Mouse (Mus musculus) forebrain, embryonic 13.5 days (tissue): ENCODE measurements around the gene Mprip. TPM values are rescaled to one million over a fixed set of nuclear protein-coding genes. Genes with fewer than 3 reads are reported as not detected.

Experiments used
- ATAC-seq: fragments of 200-750 bp; cut with Nextera tagmentation; 2 replicates; pipeline ENCODE4 v1.8.0; 2017
- H3K27ac ChIP-seq: fragments of 300-500 bp; sonication (generic); 2 replicates; pipeline ENCODE4 v1.5.1; 2015; ENCODE audit warnings: inconsistent platforms, mild to moderate bottlenecking, moderate library complexity
- H3K27me3 ChIP-seq: fragments of 300-500 bp; sonication (generic); 2 replicates; pipeline ENCODE4 v1.6.1; 2015; ENCODE audit warnings: mild to moderate bottlenecking, inconsistent platforms
- H3K36me3 ChIP-seq: fragments of 300-500 bp; sonication (generic); 2 replicates; pipeline ENCODE4 v1.6.1; 2015; ENCODE audit warnings: mild to moderate bottlenecking, inconsistent platforms; ENCODE audit not compliant: poor library complexity, severe bottlenecking
- H3K4me1 ChIP-seq: fragments of 300-500 bp; sonication (generic); 2 replicates; pipeline ENCODE4 v1.6.1; 2015; ENCODE audit warnings: inconsistent platforms
- H3K4me2 ChIP-seq: fragments of 300-500 bp; sonication (generic); 2 replicates; pipeline ENCODE4 v1.6.1; 2015; ENCODE audit warnings: inconsistent platforms, mild to moderate bottlenecking, moderate library complexity
- H3K4me3 ChIP-seq: fragments of 300-500 bp; sonication (generic); 2 replicates; pipeline ENCODE4 v1.5.1; 2015; ENCODE audit warnings: mild to moderate bottlenecking, inconsistent platforms
- H3K9ac ChIP-seq: fragments of 300-500 bp; sonication (generic); 2 replicates; pipeline ENCODE4 v1.6.1; 2015; ENCODE audit warnings: mild to moderate bottlenecking, inconsistent platforms
- H3K9me3 ChIP-seq: fragments of 300-500 bp; sonication (generic); replicated peaks from 2 replicates; pipeline ENCODE4 v1.6.1; 2016; ENCODE audit warnings: inconsistent platforms
- WGBS: fragments of 180-500 bp; shearing (Covaris S2); methylation state at CpG from one replicate; pipeline ENCODE4 v1.1.7; 2015; 5-methylcytosine and 5-hydroxymethylcytosine counted together
- polyA plus RNA-seq: library from polyadenylated mRNA; unstranded; fragments of >200 nt; fragmentation: Nextera tagmentation; extraction: Ambion mirVana; gene quantifications from 2 replicates; pipeline ENCODE4 v1.2.1, GENCODE M21; 2015

The Mprip gene
- polyA plus RNA-seq, 1 experiment from 2014 or later, result 37.1 TPM

DNA sequence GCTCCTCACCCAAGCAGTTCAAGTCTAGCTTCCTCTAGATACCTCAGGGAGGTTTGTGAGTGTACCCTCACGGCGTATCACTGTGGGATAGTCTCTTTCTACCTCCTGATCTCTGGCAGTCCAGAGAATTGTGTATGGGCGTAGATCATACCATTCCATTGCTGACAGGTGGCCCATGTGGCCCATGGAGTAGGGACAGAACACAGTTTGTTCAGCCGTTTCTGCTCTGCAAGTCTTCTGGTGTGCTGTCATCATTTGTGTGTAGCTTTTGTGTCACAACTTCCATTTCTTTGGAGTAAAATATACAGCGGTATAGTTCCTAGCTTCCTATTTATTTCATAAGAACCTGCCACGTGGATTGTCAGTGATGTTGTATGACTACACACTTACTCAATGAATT is 23.9 kb downstream of the Mprip start:
- no peak overlapping the region for H3K9ac ChIP-seq
- WGBS, result 95% methylated on average over 6 of the region's 6 CpGs
- no peaks in the 10 kb centered on the region for H3K27me3 ChIP-seq
- H3K36me3 ChIP-seq, result 0 out of 2 replicates have a peak, but pooled peaks cover 4% of the 10 kb centered on the region
- H3K4me1 ChIP-seq, result no peaks in the 10 kb centered on the region
- no peak overlapping the region for H3K27ac ChIP-seq
- no peak for ATAC-seq
- H3K4me2 ChIP-seq, result no peak overlapping the region
- no peaks in the 10 kb centered on the region for H3K9me3 ChIP-seq
- H3K4me3 ChIP-seq, result no peak overlapping the region

DNA sequence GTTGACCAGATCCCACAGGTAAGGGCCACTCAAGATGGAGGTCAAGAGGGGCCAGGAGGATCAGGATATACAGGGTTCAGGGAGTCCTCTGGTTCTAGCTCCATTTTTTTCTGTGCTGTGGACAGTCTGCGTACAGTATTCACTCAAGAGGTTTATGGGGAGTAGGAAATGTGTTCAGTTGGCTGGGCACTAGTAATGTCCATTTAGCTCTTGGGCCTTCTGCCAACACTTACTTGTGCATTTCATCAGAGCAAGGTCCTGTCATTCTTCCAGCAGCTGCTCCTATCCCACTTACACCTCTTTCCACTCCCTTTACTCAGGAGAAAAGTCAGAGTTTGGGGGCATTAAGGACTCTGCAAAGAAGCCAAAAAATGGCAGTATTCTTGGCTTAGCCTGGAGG is 33.4 kb downstream of the Mprip start:
- peaks cover 37% of the 10 kb centered on the region for H3K36me3 ChIP-seq
- ATAC-seq, result no peak
- H3K4me1 ChIP-seq, result peaks cover 13% of the 10 kb centered on the region
- H3K27me3 ChIP-seq, result no peaks in the 10 kb centered on the region
- WGBS, result 74% methylated on average over 1 of the region's 1 CpGs
- no peak overlapping the region for H3K4me3 ChIP-seq
- H3K27ac ChIP-seq, result no peak overlapping the region
- H3K9me3 ChIP-seq, result no peaks in the 10 kb centered on the region
- H3K4me2 ChIP-seq, result no peak overlapping the region
- H3K9ac ChIP-seq, result no peak overlapping the region

DNA sequence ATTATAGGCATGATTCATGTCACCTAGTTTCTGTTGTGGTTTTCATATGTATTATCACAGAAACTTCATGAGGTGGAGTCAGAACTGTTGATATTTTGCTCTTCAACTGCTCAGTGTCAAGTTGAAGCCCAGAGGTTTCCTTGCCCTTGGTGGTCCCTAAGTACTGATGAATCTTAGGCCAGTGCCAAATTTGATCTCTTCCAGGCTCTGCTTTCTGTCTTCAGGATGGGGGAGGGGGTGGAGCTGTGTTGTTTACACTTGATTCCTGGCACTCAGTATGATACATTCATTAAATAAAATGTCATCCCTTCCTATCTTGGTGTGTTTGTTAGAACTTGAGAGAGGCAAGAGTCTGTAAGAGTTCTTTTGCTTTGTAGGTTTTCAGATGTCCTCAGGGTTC is 34.4 kb downstream of the Mprip start:
- Histone ChIP-seq H3K4me3 (no peak overlapping the region), H3K9me3 (no peaks in the 10 kb centered on the region)

GRCm38 (mm10) chr11:59697572-59697971 is 36.5 kb downstream of the Mprip start:
- no peak for ATAC-seq
- Histone ChIP-seq H3K27me3 (no peaks in the 10 kb centered on the region), H3K4me1 (peaks cover 18% of the 10 kb centered on the region), H3K36me3 (peaks cover 56% of the 10 kb centered on the region), H3K9ac (no peak overlapping the region), H3K4me3 (no peak overlapping the region), H3K27ac (no peak overlapping the region), H3K4me2 (no peak overlapping the region), H3K9me3 (no peaks in the 10 kb centered on the region)
- 93% methylated on average over 1 of the region's 1 CpGs for WGBS

More for the DNA sequence above, 34.4 kb downstream of the Mprip start:
- no peak for ATAC-seq
- Histone ChIP-seq H3K4me2 (no peak overlapping the region), H3K27me3 (no peaks in the 10 kb centered on the region), H3K4me1 (peaks cover 15% of the 10 kb centered on the region), H3K27ac (no peak overlapping the region), H3K36me3 (peaks cover 42% of the 10 kb centered on the region), H3K9ac (no peak overlapping the region)

DNA sequence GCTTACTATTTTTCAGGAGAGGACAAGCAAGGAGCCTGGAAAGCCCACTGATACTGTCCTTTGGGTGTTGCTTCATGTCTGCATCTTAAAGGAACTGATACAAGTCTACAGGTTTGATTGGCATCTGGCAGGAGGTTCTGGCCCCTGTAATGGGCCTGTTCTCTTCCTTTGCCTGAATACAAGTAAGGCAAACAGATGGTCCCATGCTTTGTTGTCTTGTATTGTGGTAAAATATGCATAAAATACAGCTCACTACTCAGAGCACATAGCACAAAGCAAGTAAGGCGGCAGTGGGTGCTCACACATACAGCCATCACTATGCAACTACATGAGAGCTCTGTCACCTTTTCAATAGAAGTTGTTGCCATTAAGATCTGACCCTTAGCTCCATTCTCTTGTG is 39.7 kb downstream of the Mprip start:
- Histone ChIP-seq H3K4me2 (no peak overlapping the region), H3K9me3 (no peaks in the 10 kb centered on the region), H3K4me1 (peaks cover 18% of the 10 kb centered on the region), H3K36me3 (peaks cover 61% of the 10 kb centered on the region), H3K9ac (no peak overlapping the region), H3K4me3 (no peak overlapping the region), H3K27me3 (no peaks in the 10 kb centered on the region), H3K27ac (peak overlapping the region; percentile 19; the same call in 1 of the 2 replicates)
- 92% methylated on average over 1 of the region's 1 CpGs for WGBS
- no peak; the same call in 1 of the 2 replicates for ATAC-seq

DNA sequence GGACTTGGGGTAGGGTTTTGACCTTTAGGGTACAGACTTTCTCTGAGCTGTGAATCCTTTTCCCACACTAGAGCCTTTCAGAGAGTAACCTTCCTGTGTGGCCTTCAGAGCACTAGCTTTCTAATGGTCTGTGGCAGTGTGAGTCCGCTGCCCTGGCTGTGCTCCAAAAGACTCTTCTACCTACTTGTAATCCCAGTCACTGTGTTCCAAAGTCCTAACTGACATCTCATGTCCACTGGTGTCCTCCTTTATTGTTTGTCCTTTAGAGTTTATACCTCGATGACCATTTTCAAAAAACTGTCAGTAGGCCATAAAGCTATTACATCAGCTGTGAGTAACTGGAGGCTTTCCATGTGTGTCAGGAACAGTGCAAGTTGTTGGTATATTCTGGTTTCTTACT is 44.0 kb downstream of the Mprip start:
- Histone ChIP-seq H3K36me3 (peaks cover 24% of the 10 kb centered on the region; the same call in 1 of the 2 replicates), H3K4me2 (no peak overlapping the region), H3K9me3 (no peaks in the 10 kb centered on the region), H3K4me3 (no peak overlapping the region), H3K27ac (no peak overlapping the region), H3K4me1 (peaks cover 44% of the 10 kb centered on the region), H3K9ac (no peak overlapping the region), H3K27me3 (no peaks in the 10 kb centered on the region)
- 67% methylated on average over 2 of the region's 2 CpGs for WGBS
- no peak for ATAC-seq

- H3K4me1 ChIP-seq, result peaks cover 39% of the 10 kb centered on the region
- no peak overlapping the region for H3K4me3 ChIP-seq
- H3K27me3 ChIP-seq, result no peaks in the 10 kb centered on the region
- 5% methylated on average over 2 of the region's 2 CpGs for WGBS
- H3K9me3 ChIP-seq, result no peaks in the 10 kb centered on the region
- peak overlapping the region; percentile 90 for H3K27ac ChIP-seq
- peaks cover 11% of the 10 kb centered on the region; the same call in 1 of the 2 replicates for H3K36me3 ChIP-seq
- no peak overlapping the region for H3K9ac ChIP-seq
- peak overlapping the region; percentile 46 for H3K4me2 ChIP-seq
- ATAC-seq, result no peak
These were observed 46.4 kb downstream of the Mprip start for GRCm38 (mm10) chr11:59707481-59707880.

GRCm38 (mm10) chr11:59707931-59708611 is 47.0 kb downstream of the Mprip start:
- no peaks in the 10 kb centered on the region for H3K9me3 ChIP-seq
- H3K4me3 ChIP-seq, result no peak overlapping the region
- H3K27ac ChIP-seq, result peak overlapping the region; percentile 90
- ATAC-seq, result peak; percentile 77
- 9% methylated on average over 11 of the region's 11 CpGs for WGBS
- H3K9ac ChIP-seq, result peak overlapping the region; percentile 41
- H3K4me1 ChIP-seq, result peaks cover 39% of the 10 kb centered on the region
- H3K27me3 ChIP-seq, result no peaks in the 10 kb centered on the region
- H3K36me3 ChIP-seq, result peaks cover 6% of the 10 kb centered on the region; the same call in 1 of the 2 replicates
- peak overlapping the region; percentile 46 for H3K4me2 ChIP-seq

DNA sequence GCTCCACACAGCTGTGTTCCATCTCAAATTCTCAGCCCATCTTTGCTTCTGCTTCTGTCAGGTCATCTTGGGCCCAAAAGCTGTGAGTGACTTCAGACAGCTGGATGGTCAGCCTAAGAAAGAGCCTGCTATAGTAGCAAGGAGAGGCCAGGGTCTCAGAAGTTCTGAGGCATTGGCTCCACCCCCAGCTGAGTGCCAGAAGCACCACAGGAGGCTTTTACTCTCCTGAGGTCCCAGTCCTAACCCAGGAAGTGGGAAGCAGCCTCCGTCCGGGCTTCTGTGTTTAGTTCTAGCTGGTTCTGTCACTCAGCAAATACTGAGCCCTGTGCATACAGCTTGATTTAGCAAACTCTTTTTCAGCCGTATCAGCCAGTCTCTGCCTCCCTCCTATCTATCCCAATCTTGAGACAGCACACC is 54.3 kb downstream of the Mprip start:
- no peak overlapping the region for H3K4me2 ChIP-seq
- no peak overlapping the region for H3K4me3 ChIP-seq
- peaks cover 12% of the 10 kb centered on the region for H3K4me1 ChIP-seq
- no peak overlapping the region for H3K27ac ChIP-seq
- no peak overlapping the region for H3K9ac ChIP-seq
- no peaks in the 10 kb centered on the region for H3K36me3 ChIP-seq
- no peaks in the 10 kb centered on the region for H3K9me3 ChIP-seq
- WGBS, result 81% methylated on average over 3 of the region's 3 CpGs
- no peaks in the 10 kb centered on the region for H3K27me3 ChIP-seq
- no peak for ATAC-seq

DNA sequence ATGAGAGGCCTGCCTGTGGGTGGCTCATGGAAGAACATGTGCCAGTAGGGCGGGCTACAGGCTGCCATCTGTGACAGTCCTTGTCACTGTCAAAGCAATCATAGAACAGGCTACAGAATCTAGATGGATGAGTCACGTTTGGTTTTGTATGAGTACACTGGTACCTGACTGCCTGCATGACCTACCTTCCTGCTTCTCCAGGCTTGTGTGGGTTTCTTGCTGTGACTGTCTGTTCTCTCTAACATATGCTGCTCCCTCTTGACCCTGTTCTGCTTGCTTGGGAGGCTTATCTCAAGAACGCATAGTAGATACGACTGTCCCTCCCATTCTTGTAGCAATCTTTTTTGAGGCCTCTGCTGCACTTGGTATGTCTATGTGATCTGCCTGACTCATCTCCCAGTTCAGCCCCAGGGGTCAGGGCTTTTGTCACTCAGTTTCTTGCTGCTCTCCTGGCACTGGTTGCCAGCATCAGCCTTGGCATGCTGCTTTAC is 56.7 kb downstream of the Mprip start:
- no peaks in the 10 kb centered on the region for H3K27me3 ChIP-seq
- WGBS, result 88% methylated on average over 4 of the region's 4 CpGs
- no peak overlapping the region for H3K4me2 ChIP-seq
- no peaks in the 10 kb centered on the region for H3K9me3 ChIP-seq
- no peaks in the 10 kb centered on the region for H3K36me3 ChIP-seq
- peaks cover 12% of the 10 kb centered on the region for H3K4me1 ChIP-seq
- H3K4me3 ChIP-seq, result no peak overlapping the region
- no peak overlapping the region for H3K9ac ChIP-seq
- ATAC-seq, result no peak
- no peak overlapping the region for H3K27ac ChIP-seq

DNA sequence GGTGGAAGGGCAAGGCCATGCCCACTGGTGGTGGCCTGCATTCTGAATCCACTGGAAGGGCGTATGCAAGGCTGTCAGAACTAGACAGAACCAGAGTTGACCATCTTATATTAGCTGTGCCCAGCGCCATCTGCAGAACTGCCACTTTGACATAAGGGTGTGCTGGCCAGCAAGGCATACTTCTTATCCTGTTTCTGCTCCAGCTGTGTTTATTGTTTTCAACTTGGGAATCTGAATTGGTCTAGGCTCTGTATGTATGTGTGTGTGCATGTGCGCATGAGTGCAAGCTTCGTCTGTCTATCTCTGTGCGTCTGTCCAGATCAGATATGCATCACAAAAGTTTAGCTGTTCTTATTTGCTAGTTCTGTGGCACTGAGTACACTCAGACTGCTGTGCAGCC is 58.1 kb downstream of the Mprip start:
- Histone ChIP-seq H3K27me3 (no peaks in the 10 kb centered on the region), H3K4me2 (no peak overlapping the region), H3K9me3 (no peaks in the 10 kb centered on the region), H3K36me3 (no peaks in the 10 kb centered on the region), H3K9ac (no peak overlapping the region), H3K27ac (no peak overlapping the region), H3K4me3 (no peak overlapping the region), H3K4me1 (peaks cover 12% of the 10 kb centered on the region)
- ATAC-seq, result no peak
- 86% methylated on average over 5 of the region's 5 CpGs for WGBS

GRCm38 (mm10) chr11:59721385-59721784 is 60.3 kb downstream of the Mprip start:
- ATAC-seq, result no peak
- H3K27me3 ChIP-seq, result no peaks in the 10 kb centered on the region
- no peaks in the 10 kb centered on the region for H3K9me3 ChIP-seq
- H3K4me1 ChIP-seq, result peaks cover 12% of the 10 kb centered on the region
- H3K4me2 ChIP-seq, result no peak overlapping the region
- 69% methylated on average over 2 of the region's 2 CpGs for WGBS
- H3K4me3 ChIP-seq, result no peak overlapping the region
- H3K27ac ChIP-seq, result no peak overlapping the region
- H3K36me3 ChIP-seq, result no peaks in the 10 kb centered on the region
- no peak overlapping the region for H3K9ac ChIP-seq

DNA sequence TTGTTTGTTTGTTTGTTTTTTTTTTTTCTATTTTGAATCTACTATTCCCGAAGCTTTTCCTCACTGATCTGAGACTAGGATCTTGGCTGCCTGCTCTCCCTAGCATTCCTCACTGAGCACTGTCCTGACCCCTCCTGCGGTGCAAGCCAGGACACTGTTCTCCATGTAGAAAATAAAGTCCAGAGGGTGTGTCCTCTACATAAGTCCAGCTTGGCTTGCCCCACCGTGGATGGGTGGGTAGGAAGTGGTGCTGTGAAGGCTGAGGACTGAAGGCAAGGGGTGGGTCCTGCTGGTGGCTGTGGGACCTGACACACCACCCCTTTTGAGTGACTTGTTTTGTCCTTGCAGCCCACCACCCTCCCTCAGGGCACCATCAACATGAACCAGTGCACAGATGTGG is 66.1 kb downstream of the Mprip start:
- WGBS, result 93% methylated on average over 3 of the region's 3 CpGs
- no peak for ATAC-seq

More for the DNA sequence above, 66.1 kb downstream of the Mprip start:
- H3K4me1 ChIP-seq, result no peaks in the 10 kb centered on the region
- no peak overlapping the region for H3K4me2 ChIP-seq
- H3K27ac ChIP-seq, result no peak overlapping the region
- no peaks in the 10 kb centered on the region for H3K27me3 ChIP-seq
- H3K9ac ChIP-seq, result no peak overlapping the region
- no peaks in the 10 kb centered on the region for H3K9me3 ChIP-seq
- no peak overlapping the region for H3K4me3 ChIP-seq
- peaks cover 43% of the 10 kb centered on the region for H3K36me3 ChIP-seq
